Mouse (Mus musculus): ENCODE measurements around the gene Prpsap2.

- TF ChIP-seq POLR2A (IDR thresholded peaks at IDR 0.05; ENCODE audit: borderline replicate concordance, extremely low read depth, insufficient read depth, insufficient read length, poor library complexity, severe bottlenecking) (no peak), CTCF (IDR thresholded peaks at IDR 0.05; ENCODE audit: borderline replicate concordance, extremely low read depth, insufficient read depth, insufficient read length) (no peak)
Observed at GRCm38 (mm10) chr11:61757151-61757550, 4.7 kb downstream of the Prpsap2 start.
